8 mouse cellular contexts compared by ENCODE assay signal in the genomic region with DNA sequence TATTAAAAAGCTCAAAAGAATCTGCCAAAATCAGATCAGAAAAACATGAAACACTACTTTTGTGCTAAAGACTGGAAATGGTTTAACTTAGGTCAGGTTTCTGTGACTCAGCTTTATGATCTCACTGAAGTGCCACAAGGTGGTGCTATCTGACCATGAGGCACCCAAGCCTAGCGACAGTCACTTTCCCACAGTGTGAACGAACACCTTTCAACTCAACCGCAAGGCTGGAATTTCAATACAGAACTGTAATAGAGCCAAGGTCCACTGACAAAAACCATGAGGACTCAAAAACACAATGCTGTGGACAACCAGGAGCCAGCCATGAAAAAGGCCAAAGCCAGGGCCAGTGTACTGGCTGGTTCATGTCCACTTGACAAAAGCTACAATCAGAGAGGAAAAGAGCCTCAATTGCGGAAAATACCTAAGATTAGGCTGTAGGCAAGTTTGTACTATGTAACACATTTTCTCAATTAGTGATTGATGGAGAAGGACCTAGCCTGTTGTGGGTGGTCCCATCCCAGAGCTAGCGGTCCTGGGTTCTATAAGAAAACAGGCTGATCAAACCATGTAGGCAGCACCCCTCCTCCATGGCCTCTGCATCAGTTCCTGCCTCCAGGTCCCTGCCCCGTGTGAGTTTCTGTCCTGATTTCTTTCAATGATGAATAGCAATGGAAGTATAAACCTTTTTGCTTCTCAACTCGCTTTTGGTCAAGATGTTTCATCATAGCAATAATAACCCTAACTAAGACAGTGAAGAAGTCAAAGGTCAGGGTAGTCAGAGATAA. TPM values are rescaled to one million over a fixed set of nuclear protein-coding genes. Genes with fewer than 3 reads are reported as not detected.
DNase-seq lines count a peak whose midpoint lies in the region; ATAC-seq and TF ChIP-seq lines count a peak whose summit lies in the region.

No protein-coding gene starts in this region.

- no peak overlapping the region for H3K4me2 ChIP-seq in embryonic facial prominence, embryonic 13.5 days
- no peak overlapping the region for H3K4me2 ChIP-seq in kidney, embryonic 15.5 days
- no peak overlapping the region for H3K4me2 ChIP-seq in lung, postnatal 0 days (replicated peaks; ENCODE audit: low read depth, low read length)
- no peak overlapping the region for H3K4me2 ChIP-seq in stomach, embryonic 16.5 days (ENCODE audit: low read depth, low read length)

- ATAC-seq in embryonic facial prominence, embryonic 13.5 days (ENCODE audit: insufficient number of reproducible peaks, insufficient read depth, low FRiP score, low TSS enrichment, low read depth), result 0 out of 2 replicates have a peak, but pooled peaks have one; percentile 37
- ATAC-seq in kidney, embryonic 15.5 days (replicated peaks; ENCODE audit: low FRiP score), result 0 out of 2 replicates have a peak, but pooled peaks have one; percentile 49
- ATAC-seq in lung, postnatal 0 days, result peak; percentile 82
- peak; percentile 40; the same call in 1 of the 2 replicates for ATAC-seq in stomach, embryonic 16.5 days (ENCODE audit: insufficient read depth, low FRiP score)

- H3K4me3 ChIP-seq in thymus, adult 2 months (ENCODE audit: control insufficient read depth, insufficient read depth, low read length), result no peak overlapping the region
- no peak overlapping the region for H3K4me3 ChIP-seq in embryonic facial prominence, embryonic 13.5 days
- no peak overlapping the region for H3K4me3 ChIP-seq in kidney, embryonic 15.5 days (replicated peaks)
- no peak overlapping the region for H3K4me3 ChIP-seq in lung, postnatal 0 days (ENCODE audit: low read depth, low read length)
- H3K4me3 ChIP-seq in stomach, embryonic 16.5 days (replicated peaks; ENCODE audit: low read length), result no peak overlapping the region

- TF ChIP-seq POLR2A in thymus, adult 2 months (IDR thresholded peaks at IDR 0.05; ENCODE audit: control insufficient read depth, extremely low read depth, insufficient read depth, low read length, poor library complexity), result no peak

- H3K4me1 ChIP-seq in thymus, adult 2 months (replicated peaks; ENCODE audit: control insufficient read depth, insufficient read depth, low read length), result no peaks in the 10 kb centered on the region
- peaks cover 5% of the 10 kb centered on the region; the same call in 1 of the 2 replicates for H3K4me1 ChIP-seq in embryonic facial prominence, embryonic 13.5 days
- H3K4me1 ChIP-seq in kidney, embryonic 15.5 days, result no peaks in the 10 kb centered on the region
- no peaks in the 10 kb centered on the region; the same call in 1 of the 2 replicates for H3K4me1 ChIP-seq in lung, postnatal 0 days (ENCODE audit: insufficient read depth, low read depth, low read length)
- H3K4me1 ChIP-seq in stomach, embryonic 16.5 days (ENCODE audit: control insufficient read depth, insufficient read depth, low read length), result no peaks in the 10 kb centered on the region

- peak; percentile 35; the same call in 1 of the 2 replicates for TF ChIP-seq EP300 in lung, postnatal 0 days (IDR thresholded peaks at IDR 0.05)

- no peak for TF ChIP-seq CTCF in thymus, adult 2 months (IDR thresholded peaks at IDR 0.05; ENCODE audit: borderline replicate concordance, control insufficient read depth, extremely low read depth, insufficient read depth, low read length, poor library complexity)
- TF ChIP-seq CTCF in lung, postnatal 0 days (IDR thresholded peaks at IDR 0.05), result peak; percentile 94

- DNase-seq in cerebellum, adult 11 months, result peak; percentile 39
- DNase-seq in cerebellum, adult 11-12 months, result no peak
- peak; percentile 37 for DNase-seq in thymus, adult 2 months
- no peak for DNase-seq in thymus, adult 18-20 months
- peak; percentile 88 for DNase-seq in lung, postnatal 0 days (ENCODE audit: low spot score)

- no peaks in the 10 kb centered on the region for H3K9me3 ChIP-seq in embryonic facial prominence, embryonic 13.5 days
- H3K9me3 ChIP-seq in kidney, embryonic 15.5 days (replicated peaks), result no peaks in the 10 kb centered on the region
- no peaks in the 10 kb centered on the region for H3K9me3 ChIP-seq in lung, postnatal 0 days (ENCODE audit: low read length)
- no peaks in the 10 kb centered on the region for H3K9me3 ChIP-seq in stomach, embryonic 16.5 days (replicated peaks; ENCODE audit: control insufficient read depth, low read length)

- peaks cover 63% of the 10 kb centered on the region for H3K36me3 ChIP-seq in thymus, adult 2 months (ENCODE audit: control insufficient read depth, insufficient read depth, low read length)
- peaks cover 76% of the 10 kb centered on the region for H3K36me3 ChIP-seq in embryonic facial prominence, embryonic 13.5 days
- peaks cover 89% of the 10 kb centered on the region for H3K36me3 ChIP-seq in kidney, embryonic 15.5 days
- H3K36me3 ChIP-seq in lung, postnatal 0 days (ENCODE audit: insufficient read depth, low read length), result peaks cover 25% of the 10 kb centered on the region
- H3K36me3 ChIP-seq in stomach, embryonic 16.5 days (ENCODE audit: control insufficient read depth, insufficient read depth, low read length), result peaks cover 32% of the 10 kb centered on the region

- 68% methylated on average over 7 of the region's 7 CpGs for WGBS in thymus, adult 2 months
- 61% methylated on average over 7 of the region's 7 CpGs for WGBS in embryonic facial prominence, embryonic 13.5 days
- WGBS in kidney, embryonic 15.5 days, result 56% methylated on average over 7 of the region's 7 CpGs
- 45% methylated on average over 7 of the region's 7 CpGs for WGBS in lung, postnatal 0 days
- WGBS in stomach, embryonic 16.5 days, result 47% methylated on average over 7 of the region's 7 CpGs

- H3K9ac ChIP-seq in embryonic facial prominence, embryonic 13.5 days, result no peak overlapping the region
- no peak overlapping the region for H3K9ac ChIP-seq in kidney, embryonic 15.5 days
- H3K9ac ChIP-seq in lung, postnatal 0 days (replicated peaks; ENCODE audit: low read depth), result no peak overlapping the region
- no peak overlapping the region for H3K9ac ChIP-seq in stomach, embryonic 16.5 days (ENCODE audit: low read length)

- H3K27me3 ChIP-seq in thymus, adult 2 months (ENCODE audit: control insufficient read depth, insufficient read depth, low read length), result no peaks in the 10 kb centered on the region
- no peaks in the 10 kb centered on the region for H3K27me3 ChIP-seq in embryonic facial prominence, embryonic 13.5 days
- H3K27me3 ChIP-seq in kidney, embryonic 15.5 days, result no peaks in the 10 kb centered on the region
- no peaks in the 10 kb centered on the region for H3K27me3 ChIP-seq in lung, postnatal 0 days (replicated peaks; ENCODE audit: insufficient read depth, low read length)
- H3K27me3 ChIP-seq in stomach, embryonic 16.5 days (ENCODE audit: control insufficient read depth, insufficient read depth, low read length), result no peaks in the 10 kb centered on the region

- no peak overlapping the region for H3K27ac ChIP-seq in thymus, adult 2 months (ENCODE audit: control insufficient read depth, insufficient read depth, low read length)
- H3K27ac ChIP-seq in embryonic facial prominence, embryonic 13.5 days, result no peak overlapping the region
- H3K27ac ChIP-seq in kidney, embryonic 15.5 days, result peak overlapping the region; percentile 16; the same call in 1 of the 2 replicates
- H3K27ac ChIP-seq in lung, postnatal 0 days (ENCODE audit: low read length), result no peak overlapping the region
- no peak overlapping the region for H3K27ac ChIP-seq in stomach, embryonic 16.5 days (ENCODE audit: low read length)

RNA-seq across cellular contexts. Expression of gene Sh3d21, which starts 18.1 kb away (rescaled TPM):
- 0.75 and 1.2 TPM in 2 replicates for polyA plus RNA-seq in thymus, adult 2 months (2012; rRNA removed)
- 8.6 and 10.3 TPM in 2 replicates for polyA plus RNA-seq in embryonic facial prominence, embryonic 13.5 days (2015; fragmentation: Nextera tagmentation; extraction: Ambion mirVana)
- polyA plus RNA-seq in kidney, embryonic 15.5 days (2015; fragmentation: Nextera tagmentation; extraction: Ambion mirVana), result 8.3 and 9.5 TPM in 2 replicates
- 23.3 and 30.7 TPM in 2 replicates for polyA plus RNA-seq in lung, postnatal 0 days (2015; fragmentation: Nextera tagmentation; extraction: Ambion mirVana)
- 7.3 and 8.6 TPM in 2 replicates for polyA plus RNA-seq in stomach, embryonic 16.5 days (2015; fragmentation: Nextera tagmentation; extraction: Ambion mirVana)

RNA-seq across cellular contexts. Expression of gene Thrap3, which starts 21.2 kb away (rescaled TPM):
- polyA plus RNA-seq in thymus, adult 2 months (2012; rRNA removed), result 91.8 and 101 TPM in 2 replicates
- 248 and 262 TPM in 2 replicates for polyA plus RNA-seq in embryonic facial prominence, embryonic 13.5 days (2015; fragmentation: Nextera tagmentation; extraction: Ambion mirVana)
- polyA plus RNA-seq in kidney, embryonic 15.5 days (2015; fragmentation: Nextera tagmentation; extraction: Ambion mirVana), result 219 and 230 TPM in 2 replicates
- 98.6 and 112 TPM in 2 replicates for polyA plus RNA-seq in lung, postnatal 0 days (2015; fragmentation: Nextera tagmentation; extraction: Ambion mirVana)
- polyA plus RNA-seq in stomach, embryonic 16.5 days (2015; fragmentation: Nextera tagmentation; extraction: Ambion mirVana), result 164 and 176 TPM in 2 replicates

RNA-seq across cellular contexts. Expression of gene Eva1b, which starts 33.8 kb away (rescaled TPM):
- 94.3 and 95.2 TPM in 2 replicates for polyA plus RNA-seq in thymus, adult 2 months (2012; rRNA removed)
- 70.2 and 78.2 TPM in 2 replicates for polyA plus RNA-seq in embryonic facial prominence, embryonic 13.5 days (2015; fragmentation: Nextera tagmentation; extraction: Ambion mirVana)
- polyA plus RNA-seq in kidney, embryonic 15.5 days (2015; fragmentation: Nextera tagmentation; extraction: Ambion mirVana), result 90.0 and 98.5 TPM in 2 replicates
- 151 TPM in 2 replicates for polyA plus RNA-seq in lung, postnatal 0 days (2015; fragmentation: Nextera tagmentation; extraction: Ambion mirVana)
- polyA plus RNA-seq in stomach, embryonic 16.5 days (2015; fragmentation: Nextera tagmentation; extraction: Ambion mirVana), result 46.4 and 49.7 TPM in 2 replicates

Comparison
In these comparisons a context has a peak if more than half of its experiments do, and no peak if none do; other contexts are left out.
1. DNase-seq: peak in cerebellum, adult 11 months (single experiment), thymus, adult 2 months (single experiment) and lung, postnatal 0 days (single experiment); none in cerebellum, adult 11-12 months (single experiment) and thymus, adult 18-20 months (0 of 2).
2. Peak in every context shown above with its lines, with median percentiles within 50 percentile points of each other: ATAC-seq.